Mouse (Mus musculus) erythroid progenitor cell, adult 5-6 weeks (primary cell): ENCODE results near the gene Nfix. TPM values are rescaled to one million over a fixed set of nuclear protein-coding genes. Genes with fewer than 3 reads are reported as not detected.

Experiments used
- ATAC-seq: replicated peaks from 2 replicates; pipeline ENCODE4 v1.8.0; 2016; ENCODE audit warnings: moderate number of reproducible peaks, mild to moderate bottlenecking, moderate TSS enrichment, inconsistent platforms; ENCODE audit not compliant: poor library complexity, low FRiP score, severe bottlenecking
- total RNA-seq, 2 experiments: library from RNA; stranded (forward) in 1 of 2; stranded (reverse) in 1 of 2; fragments of 150-400 nt in 1 of 2; fragments of 186-747, 209-891 nt in 1 of 2; gene quantifications; 2 replicates each; pipeline versions ENCODE4 v1.2.3 to v1.2.4; 2015 to 2017; ENCODE audit warnings: low replicate concordance in 2 of 2

The Nfix gene
- total RNA-seq, 2 experiments from 2014 or later = 36.8 to 53.7 TPM

DNA sequence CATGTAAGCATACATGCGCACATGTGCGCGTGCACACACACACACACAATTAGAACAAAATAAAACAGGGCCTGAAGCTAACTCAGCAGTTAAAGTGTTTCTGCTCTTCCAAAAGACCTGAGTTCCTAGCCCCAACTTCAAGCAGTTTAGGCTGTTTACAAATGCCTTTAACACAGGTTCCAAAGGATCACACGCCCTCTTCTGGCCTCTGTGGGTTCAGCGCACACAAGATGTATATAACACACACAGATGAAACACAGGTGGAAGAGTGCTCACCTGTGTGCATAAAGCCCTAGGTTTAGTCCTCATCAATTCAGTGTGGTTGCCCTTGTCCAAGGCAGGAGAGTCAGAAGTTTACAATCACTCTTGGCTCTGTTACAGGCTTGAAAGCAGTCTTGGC lies 5.9 kb upstream of the Nfix start:
- ATAC-seq = no peak

DNA sequence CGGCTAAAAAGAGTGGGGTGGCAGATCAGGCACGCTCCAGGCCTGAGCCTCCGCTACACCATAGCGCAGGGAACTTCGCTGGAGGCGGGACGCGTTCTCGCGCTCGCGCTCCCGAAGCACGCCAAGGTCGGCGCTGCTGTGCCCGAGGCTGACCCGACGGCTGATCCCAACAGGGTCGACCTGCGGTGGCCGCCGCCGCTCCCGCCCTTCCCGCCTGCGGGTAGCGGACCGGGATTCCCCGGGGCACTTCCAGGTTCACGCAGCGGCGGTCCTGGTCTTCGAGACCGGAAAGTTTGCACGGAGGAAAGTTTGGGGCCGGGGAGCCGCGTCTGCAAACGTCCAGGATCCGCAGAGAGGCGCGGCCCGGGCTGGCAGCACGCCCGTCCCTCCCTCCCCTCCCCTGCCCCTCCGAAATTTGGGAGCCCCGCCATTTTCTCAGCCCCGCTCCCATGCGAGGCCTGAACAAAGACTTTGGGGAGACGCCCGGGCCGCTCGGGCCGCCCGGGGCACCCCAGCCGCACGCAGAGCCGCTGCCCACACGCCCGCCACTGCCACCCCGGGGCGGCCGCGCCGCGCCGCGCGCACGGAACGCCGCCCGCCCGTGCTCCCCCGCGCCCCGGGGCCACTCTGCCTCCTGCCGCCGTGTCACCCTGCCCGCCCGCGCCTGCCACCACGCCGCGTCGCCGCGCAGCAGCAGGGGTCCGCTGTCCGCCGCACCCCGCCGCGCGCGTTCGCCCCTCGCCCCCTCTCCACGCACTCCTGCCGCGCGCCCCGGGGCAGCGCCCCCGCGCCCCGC lies 810 bp downstream of the Nfix start:
- peak; percentile 76 for ATAC-seq

DNA sequence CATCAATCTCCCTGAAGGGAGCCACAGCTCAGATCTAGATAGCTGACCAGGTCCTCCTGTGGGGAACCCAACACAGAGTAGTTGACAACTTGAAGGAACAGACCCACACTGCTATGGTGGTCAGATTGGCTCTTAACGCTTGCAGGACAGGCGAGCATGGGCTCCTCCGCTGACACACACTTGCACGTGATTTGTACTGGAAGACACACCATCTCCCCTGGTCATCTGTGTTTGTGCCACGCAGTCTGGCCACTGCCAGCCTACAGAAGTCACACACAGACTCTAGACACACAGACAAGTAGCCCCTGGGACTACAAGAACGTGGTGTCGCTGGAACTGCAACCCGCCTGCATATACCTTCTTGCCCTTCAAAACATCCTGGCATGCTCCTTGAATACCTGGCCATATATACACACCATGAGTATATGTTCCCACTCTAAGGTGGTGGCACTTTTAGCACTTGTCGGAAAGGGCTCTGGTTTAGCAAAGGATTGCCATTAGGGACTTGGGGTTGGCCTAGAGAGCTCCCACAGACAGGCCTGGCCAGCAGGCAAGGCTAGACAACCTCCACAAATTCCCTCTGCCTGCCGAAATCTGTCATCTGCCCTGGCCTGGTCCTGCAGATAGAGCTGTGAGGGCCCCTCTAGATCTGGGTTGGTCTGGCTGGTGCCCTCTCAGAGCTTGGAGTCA lies 1.6 kb downstream of the Nfix start:
- ATAC-seq = no peak

DNA sequence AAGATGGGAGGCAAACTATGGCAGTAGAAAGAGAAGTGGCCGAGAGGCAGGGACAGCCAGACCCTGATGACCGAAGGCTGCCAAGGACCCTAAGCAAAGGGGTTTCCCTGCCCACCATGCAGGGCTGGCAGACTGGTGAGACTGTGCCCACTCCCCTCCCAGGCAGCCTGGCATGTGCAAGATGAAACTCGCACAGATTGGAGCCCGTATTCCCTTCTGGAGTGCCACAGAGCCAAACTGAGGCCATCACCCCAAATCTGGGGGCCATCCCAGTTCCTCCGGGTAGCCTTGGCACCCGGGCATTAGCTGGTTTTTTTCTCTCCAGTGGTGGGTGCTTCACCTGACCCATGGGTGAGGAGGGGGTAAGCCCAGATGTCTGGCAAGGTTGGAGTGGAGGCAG lies 2.2 kb downstream of the Nfix start:
- no peak for ATAC-seq

DNA sequence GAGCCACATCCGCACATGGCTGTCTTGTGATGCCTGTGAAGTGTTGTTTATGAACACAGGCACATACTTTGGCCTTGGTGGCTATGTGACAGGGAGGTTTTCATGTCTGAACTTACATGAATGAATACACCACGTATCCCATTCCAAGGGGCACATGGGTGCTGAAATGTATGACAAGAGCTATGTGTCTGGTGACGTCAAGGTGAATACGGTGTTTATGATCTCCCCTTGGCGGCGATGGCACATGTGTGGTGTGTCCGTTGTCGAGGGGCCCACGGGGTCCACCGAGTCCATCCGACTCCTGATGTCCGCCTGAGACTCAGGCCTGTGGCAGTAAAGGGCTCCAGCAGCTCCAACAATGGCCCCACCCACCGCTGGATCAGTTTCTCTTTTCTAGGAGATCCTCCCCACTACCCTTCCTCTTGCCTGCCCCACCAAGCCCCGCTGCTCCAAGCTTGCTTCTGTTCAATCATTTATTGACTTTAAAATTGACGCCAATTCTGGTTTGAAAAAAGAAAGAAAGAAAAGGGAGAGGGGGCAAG lies 2.8 kb downstream of the Nfix start:
- ATAC-seq = no peak

DNA sequence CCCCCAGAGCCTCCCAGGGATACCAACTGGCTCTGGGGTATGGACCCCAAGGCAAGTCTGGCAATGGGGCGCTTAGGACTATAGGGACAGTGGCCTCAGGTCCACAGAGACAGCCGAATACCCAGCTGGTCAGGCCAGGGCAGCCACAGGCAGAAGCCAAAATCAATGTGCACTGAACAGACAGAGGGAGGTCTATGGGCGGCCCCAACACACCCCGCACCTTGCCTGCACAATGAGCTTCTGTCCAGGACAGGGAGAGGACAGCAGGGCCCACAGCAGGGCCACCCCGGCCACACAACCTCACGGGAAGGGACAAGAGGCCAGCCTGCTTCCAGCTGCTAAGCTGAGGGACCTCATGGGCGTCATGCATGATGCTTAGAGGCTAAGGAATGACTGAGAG lies 5.7 kb downstream of the Nfix start:
- no peak for ATAC-seq

DNA sequence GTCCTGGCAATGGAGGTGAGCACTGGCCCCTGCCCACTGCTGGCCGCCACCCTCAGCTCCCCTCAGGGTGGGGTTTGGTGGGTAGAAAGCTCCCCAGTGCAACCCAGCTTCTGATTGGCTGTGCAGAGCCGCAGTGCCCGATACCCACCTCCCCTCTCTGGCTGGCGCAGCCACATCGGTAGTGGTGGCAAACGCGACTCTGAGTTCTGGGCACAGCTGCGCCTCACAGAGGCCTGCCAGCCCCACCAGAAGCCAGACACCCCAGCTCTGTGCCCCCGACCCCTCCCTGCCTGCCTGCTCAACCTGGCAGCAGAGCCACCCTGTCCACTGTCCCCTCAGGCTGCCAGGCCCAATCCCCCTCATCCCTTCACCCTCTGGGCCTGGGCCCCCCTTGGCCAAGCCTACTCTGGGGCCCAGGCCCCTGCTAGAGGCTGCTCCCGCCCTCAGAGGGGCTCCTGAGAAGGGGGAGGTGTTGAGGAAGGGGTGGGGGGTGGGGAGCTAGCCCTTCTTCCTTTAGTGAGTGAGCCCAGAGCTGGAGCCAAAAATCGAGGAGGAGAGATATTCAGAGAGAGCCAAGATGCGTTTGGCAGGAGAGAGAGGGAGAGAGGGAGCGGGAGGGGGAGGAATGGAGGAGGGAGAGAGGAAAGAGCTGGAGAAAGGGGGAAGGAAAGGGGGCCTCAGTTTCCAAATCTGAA lies 6.2 kb downstream of the Nfix start:
- ATAC-seq = no peak

DNA sequence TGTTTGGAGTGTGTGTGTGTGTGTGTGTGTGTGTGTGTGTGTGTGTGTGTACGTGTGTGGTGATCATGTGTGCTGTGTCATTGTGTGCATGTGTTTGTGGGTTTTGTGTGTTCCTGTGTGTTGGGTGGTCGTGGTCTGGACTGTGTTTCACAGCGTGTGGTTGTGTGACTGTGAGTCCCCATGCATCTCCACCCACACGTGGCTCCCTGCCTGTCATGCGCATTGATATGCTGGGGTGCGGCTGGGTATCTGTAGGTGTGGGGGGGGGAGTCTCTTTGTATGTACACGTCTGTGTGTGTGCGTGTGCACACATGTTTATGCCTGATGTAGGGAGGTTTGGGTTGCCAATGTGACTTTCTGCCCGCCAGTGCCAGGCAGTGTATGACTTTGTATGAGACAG lies 7.0 kb downstream of the Nfix start:
- no peak for ATAC-seq

DNA sequence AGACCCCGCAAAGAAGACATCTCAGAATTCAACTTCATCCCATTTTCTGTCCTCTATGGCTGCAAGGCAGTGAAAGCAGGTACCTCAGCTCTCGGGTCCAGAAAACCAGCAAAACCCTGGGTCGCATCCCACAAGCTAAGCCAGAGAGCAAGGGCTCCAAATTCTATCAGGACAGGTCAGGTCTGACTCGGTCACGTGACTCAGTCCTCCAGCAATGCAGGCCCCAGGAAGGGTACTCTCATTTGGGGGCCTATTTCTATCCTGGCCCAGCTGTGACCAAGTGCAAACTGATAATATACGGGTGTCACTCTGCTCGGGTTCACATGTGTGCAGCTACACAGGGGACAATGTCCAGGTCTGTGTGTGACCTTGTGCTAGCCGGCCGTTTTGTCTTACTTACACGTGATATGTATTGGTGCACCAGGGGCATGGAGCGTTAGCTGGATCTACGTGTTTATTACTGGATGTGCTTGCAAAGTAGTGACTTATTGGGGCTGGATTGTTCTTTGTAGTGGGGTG lies 7.7 kb downstream of the Nfix start:
- no peak for ATAC-seq

DNA sequence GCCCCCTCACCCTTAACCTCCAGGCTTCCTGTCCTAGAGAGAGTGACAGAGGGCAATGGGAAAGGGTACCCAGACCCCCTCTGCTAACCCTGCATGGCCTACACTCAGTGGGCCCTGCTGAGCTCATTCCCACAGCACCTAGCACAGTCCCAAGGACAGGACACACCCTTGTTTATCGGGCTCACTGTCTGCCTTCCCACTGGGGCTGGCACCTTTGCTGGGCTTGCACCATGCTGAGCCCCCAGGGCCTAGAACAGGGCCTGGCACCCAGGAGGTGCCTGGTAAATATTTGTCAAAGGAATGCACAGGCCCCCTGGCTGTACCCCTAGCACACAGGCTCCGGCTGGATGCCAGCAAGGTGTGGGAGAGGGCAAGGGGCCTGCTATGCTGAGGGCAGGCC lies 9.6 kb downstream of the Nfix start:
- no peak for ATAC-seq

DNA sequence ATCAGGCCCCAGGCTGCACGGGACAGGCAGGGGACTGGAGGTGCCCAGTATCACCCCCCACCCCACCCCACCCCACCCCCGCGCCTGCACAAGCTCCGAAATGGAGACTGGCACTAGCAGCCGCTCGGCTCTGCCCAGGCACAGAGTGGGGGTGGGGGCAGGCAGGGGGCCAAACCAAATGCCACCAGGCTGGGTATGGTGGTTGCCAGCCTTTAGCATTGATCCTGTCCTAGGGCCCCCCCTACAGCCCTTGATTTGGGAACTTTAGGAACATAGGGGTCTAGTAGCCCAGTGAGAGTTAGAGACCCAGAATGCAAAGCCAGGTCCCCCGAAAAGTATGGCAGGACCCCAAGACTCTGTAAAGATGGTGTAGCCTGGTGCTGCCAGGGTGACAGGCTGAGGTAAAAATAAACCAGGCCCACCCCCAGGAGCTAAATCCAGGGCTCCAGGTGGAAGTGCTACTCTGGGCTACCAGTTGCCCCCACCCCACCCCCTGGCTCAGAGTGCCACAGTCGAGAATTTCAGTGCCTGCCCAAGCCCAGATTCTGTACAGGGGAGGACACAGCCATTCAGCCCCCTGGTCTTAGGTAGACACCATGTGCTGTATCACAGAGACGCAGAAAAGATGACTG lies 10.2 kb downstream of the Nfix start:
- no peak for ATAC-seq

DNA sequence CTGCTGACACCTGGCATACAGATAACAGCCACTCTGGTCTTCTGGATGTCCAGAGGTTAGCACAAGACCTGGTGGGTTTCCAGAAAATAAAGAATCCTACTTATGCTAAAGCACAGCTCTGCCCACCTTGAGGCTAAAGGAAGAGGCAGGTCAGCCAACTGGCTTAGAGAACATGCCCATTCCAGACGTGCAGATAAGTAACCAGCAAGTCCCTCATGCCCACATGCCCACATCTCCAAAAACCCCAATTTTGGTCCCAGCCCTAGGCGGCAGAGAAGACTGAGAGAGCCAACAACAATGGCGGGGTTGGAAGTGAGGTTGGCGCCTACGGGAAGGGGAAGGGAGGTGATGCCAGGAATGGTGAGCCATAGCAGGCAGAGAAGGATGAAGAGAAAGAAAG lies 10.8 kb downstream of the Nfix start:
- ATAC-seq = no peak

DNA sequence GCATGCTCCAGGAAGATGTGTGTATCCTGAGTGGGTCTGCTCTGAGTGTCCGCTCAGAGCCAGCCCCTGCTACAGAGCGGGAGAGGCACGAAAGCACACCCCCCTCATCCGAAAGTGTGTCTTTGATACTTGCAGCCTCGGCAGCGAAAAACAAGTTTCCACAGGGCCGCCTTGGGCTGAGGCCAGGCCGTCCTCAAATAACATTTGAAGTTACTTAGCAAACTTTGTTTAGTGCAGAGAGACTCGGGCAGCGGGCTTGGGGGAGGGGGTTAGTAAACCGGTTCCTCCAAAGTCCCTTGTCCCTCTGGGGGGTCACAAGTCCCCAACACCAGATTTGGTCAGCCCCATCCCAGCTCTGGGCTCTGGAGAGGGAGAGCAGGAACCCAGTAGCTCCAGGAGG lies 11.2 kb downstream of the Nfix start:
- no peak for ATAC-seq

DNA sequence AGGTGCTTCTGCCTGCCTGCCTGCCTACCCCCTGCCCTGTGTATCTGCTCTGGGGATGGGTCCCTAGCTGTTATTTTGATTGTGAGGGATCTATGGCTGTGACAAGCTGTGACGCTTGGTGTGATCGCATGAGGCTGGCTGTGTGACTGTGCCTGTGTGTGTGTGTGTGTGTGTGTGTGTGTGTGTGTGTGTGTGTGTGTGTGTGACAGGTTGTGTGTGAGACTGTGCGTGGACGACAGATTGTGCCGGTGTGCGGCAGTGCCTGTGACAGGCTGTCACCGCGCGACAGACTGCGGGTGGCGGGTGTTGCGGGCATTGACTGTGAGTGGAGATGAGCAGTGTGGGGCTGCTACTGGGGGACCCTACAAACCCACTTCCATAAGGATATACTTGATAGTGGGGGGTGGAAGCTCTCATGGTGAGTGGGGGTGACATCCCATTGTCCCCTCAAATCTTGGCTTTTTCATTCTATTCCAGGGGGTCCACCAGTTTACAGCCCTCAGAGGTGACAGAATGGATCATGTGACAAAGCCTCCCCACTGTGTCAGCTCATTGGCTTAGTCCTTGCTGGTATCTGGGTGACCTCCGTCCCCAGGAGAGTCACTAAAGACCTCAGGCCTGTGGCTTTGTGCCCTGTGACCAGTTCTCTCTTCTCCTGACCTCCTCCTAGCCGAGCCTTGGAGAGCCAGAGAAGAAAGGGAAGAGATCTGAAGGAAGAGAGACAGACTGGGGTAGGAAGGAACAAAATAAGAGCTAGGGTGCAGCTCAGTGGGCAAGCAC lies 12.4 kb downstream of the Nfix start:
- no peak for ATAC-seq

DNA sequence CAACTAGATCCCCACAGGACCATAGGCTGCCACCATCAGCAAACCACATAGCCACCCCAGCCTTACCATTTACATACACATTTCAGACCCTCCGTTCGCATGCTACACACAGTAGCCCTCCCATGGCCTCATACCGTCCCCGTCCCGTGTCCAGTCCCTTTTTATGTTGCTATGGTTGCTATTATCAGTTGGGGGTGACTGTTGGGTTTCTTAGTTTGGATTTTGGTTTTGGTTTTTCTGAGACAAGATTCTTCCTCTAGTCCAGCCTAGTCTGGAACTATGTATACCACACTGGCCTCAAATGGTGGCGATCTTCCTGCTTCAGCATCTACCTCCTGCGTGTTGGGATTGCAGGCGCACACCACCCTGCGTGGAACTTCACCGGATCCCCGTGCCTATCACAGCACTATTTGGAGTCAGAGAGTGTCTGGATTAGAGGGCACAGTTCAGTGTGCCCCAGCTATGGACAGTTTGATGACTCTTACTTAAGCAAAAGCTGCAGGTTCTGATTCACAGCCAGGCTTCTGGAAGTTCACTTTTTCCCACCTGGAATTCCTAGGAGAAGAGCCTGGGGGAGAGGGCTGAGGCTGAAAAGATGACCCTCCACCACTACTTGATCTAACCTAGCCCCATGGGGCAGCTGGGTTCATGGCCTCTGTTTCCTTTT lies 13.2 kb downstream of the Nfix start:
- no peak for ATAC-seq

DNA sequence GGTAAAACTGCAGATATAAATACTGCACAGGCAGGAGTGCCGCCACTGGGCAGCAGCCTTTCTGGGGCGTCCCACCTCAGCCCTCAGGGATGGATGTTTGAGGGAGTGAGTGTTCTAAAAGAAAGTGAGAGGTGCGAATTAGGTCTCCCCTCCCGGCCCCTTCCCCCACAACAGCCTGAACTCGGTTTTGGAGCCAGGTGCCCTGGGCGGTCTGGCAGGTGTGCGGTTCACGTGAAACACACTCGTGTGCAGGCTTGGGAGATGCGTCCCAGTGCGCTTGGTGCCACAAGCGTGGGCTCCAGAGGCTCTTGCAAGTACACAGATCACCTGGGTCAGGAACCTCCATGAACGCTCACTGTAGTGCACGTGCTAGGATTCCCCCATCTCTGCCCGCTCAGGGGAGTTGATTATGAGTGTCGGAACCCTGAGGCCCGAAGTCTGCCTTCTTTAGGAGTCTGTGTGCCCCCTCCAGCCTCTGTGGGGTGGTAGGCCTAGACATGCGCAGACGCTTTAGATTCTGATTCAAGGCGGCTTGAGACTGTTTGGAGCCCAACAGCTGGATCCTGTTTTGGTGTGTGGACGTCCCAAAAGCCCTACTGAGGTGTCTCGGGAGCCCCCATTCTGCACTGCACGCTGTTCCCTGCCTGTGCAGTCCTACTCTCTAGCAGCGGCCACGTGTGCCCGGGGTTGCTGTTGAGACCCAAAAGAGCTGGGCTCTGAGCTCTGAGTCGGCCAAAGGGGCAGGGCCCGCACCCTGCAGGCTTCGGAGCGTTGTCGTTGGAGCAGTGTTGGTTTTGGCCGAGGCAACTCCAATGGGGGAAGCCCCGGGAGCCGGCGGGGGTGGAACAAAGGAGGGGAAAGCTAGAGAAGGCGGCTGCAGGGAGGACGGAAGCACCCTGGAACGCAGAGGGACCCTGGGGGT lies 14.1 kb downstream of the Nfix start:
- no peak for ATAC-seq

DNA sequence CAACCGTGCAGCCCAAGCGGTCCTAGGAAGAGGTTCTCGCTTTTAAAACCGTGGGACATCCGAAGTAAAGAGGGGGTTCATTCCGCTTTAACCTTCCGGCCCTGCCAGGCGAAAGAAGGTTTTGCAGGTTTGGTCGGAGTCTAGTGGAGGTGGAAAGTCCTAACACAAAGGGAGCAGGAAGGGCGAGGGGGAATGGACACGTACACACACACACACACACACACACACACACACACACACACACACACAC lies 14.7 kb downstream of the Nfix start:
- ATAC-seq = no peak
